Mouse (Mus musculus): ENCODE data around the gene Cib1.

Gene Cib1

DNA sequence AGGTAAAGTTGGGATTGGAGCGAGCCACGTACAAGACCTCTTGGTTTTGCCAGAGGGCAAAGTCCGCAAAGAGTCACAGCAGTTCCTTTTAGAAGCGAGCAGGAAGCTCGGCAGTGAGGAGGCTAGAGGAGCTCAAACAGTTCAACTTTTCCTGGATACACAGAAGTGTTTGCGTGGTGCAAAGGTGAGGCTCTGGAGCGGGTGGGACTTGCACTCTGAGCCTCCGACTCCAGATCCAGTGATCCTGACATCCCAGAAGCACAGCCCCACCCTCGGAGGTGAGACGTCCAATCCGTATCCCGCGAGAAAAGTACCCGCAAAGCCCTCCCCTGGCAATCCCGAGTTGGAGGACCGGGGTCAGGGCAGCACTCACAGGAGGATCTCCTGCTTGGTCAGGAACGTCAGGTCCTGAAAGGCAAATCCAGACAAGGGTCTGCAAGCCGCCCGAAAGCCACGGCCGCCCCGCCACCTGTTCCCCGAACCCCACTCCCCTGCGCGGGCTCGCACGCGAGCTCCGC, 583 bp downstream of the Cib1 start:
- no peak for DNase-seq (ENCODE audit: low spot score)

DNA sequence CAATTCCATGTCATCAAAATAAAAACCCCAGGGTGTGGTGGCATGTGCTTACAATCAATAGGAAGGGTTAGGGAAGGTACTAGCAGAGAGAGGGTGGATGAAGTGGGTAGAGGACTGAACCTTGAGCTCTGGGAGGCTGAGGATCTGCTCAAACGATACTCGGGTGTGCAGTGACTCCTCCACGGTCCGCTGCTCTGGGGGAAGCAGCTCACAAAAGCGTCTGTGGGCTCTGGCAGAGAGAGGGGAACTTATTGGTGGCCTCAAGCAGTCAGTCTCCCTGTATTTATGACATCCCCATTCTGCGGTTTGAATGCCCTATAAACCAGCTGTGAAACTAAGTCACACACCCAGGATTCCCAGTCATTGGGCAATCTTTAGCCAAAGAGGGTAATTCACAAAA, 2.4 kb downstream of the Cib1 start:
- DNase-seq (ENCODE audit: low spot score): no peak

DNA sequence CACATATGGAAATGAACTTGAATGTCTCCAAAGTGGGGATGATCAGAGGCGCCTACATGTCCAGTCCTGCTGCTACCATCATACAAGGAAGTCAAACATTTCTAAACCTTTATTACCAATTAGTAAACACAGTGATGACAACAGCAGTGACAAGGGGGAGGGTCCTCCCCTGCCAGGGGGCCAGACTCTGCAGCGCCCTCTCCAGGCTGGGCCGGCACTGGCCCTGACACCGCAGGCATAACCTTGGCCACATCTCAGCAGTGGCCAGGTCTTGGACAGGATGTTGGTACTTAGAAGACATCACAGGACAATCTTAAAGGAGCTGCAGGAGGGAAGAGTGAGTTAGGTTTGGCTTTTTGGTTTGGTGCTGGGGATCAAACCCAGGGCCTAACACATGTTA, 5.5 kb downstream of the Cib1 start:
- DNase-seq (ENCODE audit: low spot score): no peak

GRCm38 (mm10) chr7:80221179-80221750, 11.3 kb downstream of the Cib1 start:
- DNase-seq (ENCODE audit: low spot score): no peak

DNA sequence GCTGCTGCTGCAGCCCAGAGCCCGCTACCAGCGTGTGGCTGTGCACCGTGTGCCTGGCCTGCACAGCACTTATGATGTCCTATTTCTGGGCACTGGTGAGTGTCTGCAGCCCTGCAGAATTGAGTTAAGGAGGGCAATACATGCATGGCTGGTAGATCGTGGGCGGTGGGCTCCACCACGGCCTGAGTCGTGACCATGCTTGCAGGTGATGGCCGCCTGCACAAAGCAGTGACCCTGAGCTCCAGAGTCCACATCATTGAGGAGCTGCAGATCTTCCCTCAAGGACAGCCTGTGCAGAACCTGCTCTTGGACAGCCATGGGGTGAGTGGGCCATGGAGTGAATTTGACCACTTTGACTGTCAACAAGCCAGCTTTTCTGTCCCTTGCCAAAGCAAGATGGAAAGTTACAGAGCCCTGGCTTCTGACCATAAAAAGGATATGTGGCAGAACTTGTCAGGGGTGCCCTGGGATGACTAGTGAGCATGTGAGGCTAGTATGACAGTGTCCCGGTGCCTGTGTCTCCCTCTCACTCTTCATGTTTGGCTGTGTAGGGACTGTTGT, 12.3 kb downstream of the Cib1 start:
- DNase-seq (ENCODE audit: low spot score): no peak

- no peak for DNase-seq (ENCODE audit: low spot score)
Observed at GRCm38 (mm10) chr7:80218666-80219065, 13.9 kb downstream of the Cib1 start.

DNA sequence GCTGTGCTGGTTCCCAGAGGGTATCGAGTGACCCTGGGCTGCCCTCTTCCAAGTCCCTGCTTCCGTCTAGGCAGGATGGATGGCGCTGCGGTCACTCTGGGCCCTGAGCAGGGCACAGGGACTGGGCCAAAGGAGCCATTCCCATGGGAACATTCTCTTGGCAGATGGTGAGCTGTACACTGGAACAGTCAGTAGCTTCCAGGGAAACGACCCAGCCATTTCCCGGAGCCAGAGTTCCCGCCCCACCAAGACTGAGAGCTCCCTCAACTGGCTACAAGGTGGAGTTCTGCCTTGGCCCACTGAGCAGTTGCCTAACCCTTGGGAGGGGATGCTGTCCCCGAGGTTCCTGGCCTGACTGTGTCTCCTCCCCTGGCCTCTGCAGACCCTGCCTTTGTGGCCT, 16.0 kb downstream of the Cib1 start:
- peak; percentile 51 for DNase-seq (ENCODE audit: low spot score)

GRCm38 (mm10) chr7:80215398-80215797, 17.2 kb downstream of the Cib1 start:
- no peak for DNase-seq (ENCODE audit: low spot score)

DNA sequence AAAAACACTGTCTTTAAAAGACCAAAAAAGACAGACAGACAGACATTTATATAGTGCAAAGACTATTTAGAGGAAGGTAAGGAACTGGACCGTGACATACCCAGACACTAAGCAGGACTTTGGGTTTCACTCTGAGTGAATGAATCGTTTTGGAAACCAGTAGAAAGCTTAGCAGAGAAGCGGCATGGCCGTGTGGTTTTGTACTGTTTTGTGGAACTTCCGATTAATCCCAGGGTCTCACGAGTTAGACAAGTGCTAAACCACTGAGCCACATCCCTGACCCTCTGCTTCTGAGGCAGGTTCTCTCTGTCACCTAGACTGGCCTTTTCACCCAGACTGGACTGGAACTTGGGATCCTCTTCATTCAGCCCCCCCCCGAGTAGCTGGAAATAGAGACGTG, 18.2 kb downstream of the Cib1 start:
- DNase-seq (ENCODE audit: low spot score): no peak

DNA sequence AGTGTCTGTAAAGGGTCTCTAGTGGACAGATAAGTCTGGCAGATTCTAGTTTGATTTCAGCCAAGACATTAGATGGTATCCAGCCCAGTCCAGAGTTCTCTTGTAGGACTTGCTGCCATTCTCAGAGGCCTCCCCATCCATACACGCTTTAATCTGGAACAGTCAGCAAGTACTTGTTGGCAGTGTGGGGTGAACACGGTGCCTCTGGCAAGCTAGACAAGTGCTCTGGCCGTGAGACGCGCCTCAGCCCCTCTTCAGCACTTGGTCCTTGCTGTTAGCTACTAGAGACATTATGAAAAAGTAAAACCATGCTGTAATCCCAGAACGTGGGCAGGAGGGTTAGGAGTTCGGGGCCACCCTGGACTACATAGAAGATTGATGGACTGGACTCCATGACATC, 19.0 kb downstream of the Cib1 start:
- no peak for DNase-seq (ENCODE audit: low spot score)

DNA sequence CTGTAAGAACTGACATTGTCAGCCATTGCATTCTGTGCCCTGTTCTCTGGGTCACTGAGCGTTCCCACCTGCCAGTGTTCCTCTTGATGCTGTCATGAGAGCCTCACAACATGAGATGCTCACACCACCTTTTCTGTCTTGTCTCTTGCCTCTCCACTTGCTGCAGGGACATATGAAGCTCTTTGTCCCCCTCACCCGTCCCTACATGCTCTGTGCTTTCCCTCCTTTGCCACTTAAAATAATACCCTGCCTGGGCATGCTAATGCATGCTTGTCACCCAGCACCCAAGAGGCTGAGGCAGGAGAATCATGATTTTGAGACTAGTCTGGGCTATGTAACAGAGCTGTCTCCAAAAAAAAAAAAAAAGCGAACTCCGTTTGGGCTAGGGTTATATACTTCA, 21.6 kb downstream of the Cib1 start:
- no peak for DNase-seq (ENCODE audit: low spot score)

- DNase-seq (ENCODE audit: low spot score): no peak
Observed at GRCm38 (mm10) chr7:80209669-80210068, 22.9 kb downstream of the Cib1 start.

- DNase-seq (ENCODE audit: low spot score): peak; percentile 62
Observed at GRCm38 (mm10) chr7:80208738-80209430, 23.7 kb downstream of the Cib1 start.

GRCm38 (mm10) chr7:80208026-80208642, 24.5 kb downstream of the Cib1 start:
- DNase-seq (ENCODE audit: low spot score): no peak

DNA sequence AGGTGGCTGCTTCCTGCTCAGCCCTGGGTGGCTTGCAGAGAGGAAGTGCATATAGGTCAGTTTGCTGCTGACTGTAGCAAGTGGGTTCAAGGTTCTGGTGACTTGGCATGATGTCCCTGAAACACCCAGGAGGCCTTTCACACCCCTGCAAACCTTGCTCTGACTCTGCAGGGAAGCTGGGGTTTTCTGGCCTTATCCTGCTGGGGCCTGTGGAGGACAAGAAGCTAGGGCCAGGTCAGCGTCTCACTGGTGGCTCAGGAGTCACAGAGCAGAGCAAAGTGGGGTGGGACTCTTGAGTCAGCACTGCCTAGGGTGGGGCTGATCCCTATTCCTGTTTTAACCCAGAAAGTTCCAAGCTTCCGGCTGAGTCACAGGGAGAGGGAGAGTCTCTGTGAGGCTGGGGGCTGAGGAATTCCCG, 25.3 kb downstream of the Cib1 start:
- no peak for DNase-seq (ENCODE audit: low spot score)

- no peak for DNase-seq (ENCODE audit: low spot score)
Observed at GRCm38 (mm10) chr7:80205705-80206589, 26.7 kb downstream of the Cib1 start.

DNA sequence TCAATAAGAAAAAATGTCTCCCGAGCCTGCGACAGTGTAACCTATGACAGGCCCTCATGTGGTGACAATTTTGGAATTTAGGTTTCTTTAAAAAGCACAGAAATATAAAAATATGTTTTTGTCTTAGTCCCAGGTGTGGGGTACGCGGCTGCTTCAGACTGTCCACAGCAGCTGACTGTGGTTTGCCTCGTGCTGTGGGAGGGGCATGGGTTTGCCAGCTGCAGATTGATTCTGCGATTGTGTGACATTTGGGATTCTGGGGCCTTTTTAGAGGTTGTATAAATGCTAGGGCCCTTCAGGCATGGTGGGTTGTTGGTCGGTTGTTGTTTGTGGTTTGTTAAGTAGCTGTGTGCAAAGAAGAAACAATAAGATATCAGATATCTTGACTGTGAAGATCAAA, 27.7 kb downstream of the Cib1 start:
- no peak for DNase-seq (ENCODE audit: low spot score)

DNA sequence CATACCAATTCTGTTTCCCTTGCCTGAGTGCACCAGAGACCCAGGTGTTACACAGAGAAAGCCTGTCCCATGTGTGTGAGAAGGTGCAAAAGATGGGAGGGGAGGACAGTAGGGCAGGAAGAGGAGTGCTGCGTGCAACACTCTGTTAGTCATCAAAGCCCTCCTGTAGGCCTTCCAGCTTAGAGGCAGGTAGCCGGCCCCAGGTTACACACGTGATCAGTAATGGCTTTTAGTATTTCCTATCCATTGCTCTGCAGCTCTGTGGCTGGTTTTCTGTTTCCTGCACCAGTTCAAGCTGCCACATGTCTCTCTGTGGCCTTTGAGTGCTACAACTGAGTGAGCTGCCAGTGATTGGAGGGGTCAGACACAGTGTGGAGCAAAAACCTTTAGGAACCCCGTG, 28.3 kb downstream of the Cib1 start:
- DNase-seq (ENCODE audit: low spot score): no peak

- no peak for DNase-seq (ENCODE audit: low spot score)
Observed at GRCm38 (mm10) chr7:80203638-80204096, 28.9 kb downstream of the Cib1 start.

- DNase-seq (ENCODE audit: low spot score): no peak
Observed at GRCm38 (mm10) chr7:80202961-80203360, 29.7 kb downstream of the Cib1 start.

DNA sequence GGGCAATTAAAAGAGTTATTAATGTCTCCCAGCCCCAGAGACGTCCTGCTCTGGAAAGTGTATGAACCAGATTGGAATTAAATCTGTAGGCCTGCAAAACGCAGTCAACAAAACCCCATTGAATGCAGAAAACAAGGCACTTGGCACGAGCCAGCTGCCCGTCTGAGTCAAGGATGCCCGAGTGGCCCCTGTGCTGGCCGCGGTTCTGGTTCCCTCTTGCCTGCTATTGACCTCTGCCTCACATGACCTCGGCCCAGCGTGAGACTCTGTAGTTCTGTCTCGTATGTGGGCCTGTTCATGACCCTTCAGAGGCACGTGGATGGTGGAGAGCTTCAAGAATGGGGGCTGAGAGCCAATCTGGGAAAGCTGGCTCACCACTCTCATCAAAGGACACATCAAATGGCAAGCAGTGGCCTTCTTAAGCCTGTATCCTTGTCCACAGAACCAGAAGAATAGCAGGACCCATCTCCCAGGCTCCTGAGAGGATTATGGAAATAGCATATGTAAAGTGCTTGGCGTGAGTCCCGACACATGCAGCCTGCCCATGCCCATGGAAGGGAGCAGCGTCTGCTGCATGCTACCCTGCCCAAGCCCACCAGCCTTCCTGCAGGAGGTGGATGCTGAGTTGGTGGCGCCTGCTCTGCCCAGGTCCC, 30.6 kb downstream of the Cib1 start:
- DNase-seq (ENCODE audit: low spot score): no peak
